Mouse (Mus musculus) kidney, postnatal 0 days (tissue): Measurements from ENCODE around the gene Zfhx3. TPM values are rescaled to one million over a fixed set of nuclear protein-coding genes. Genes with fewer than 3 reads are reported as not detected.

ENCODE experiments used
- ATAC-seq: fragments of 200-750 bp; cut with Nextera tagmentation; replicated peaks from 2 replicates; pipeline ENCODE4 v1.8.0; 2017; ENCODE audit warnings: low read depth, moderate number of reproducible peaks, moderate TSS enrichment, moderate library complexity; ENCODE audit not compliant: low FRiP score
- DNase-seq: peaks from one replicate; pipeline ENCODE4 v3.0.0-alpha.2; 2016; ENCODE audit warnings: low spot score
- H3K27ac ChIP-seq: fragments of 300-500 bp; sonication (generic); 2 replicates; pipeline ENCODE4 v1.5.1; 2014; ENCODE audit warnings: mild to moderate bottlenecking
- H3K27me3 ChIP-seq: fragments of 300-500 bp; sonication (generic); 2 replicates; pipeline ENCODE4 v1.6.1; 2014; ENCODE audit warnings: low read length, mixed read lengths; ENCODE audit not compliant: insufficient read depth
- H3K36me3 ChIP-seq: fragments of 300-500 bp; sonication (generic); 2 replicates; pipeline ENCODE4 v1.6.1; 2014; ENCODE audit warnings: low read length, mixed read lengths; ENCODE audit not compliant: insufficient read depth
- H3K4me1 ChIP-seq: fragments of 300-500 bp; sonication (generic); replicated peaks from 2 replicates; pipeline ENCODE4 v1.6.1; 2014; ENCODE audit warnings: antibody characterized with exemption, low read length, mixed read lengths; ENCODE audit not compliant: insufficient read depth
- H3K4me2 ChIP-seq: fragments of 300-500 bp; sonication (generic); 2 replicates; pipeline ENCODE4 v1.6.1; 2014; ENCODE audit warnings: mild to moderate bottlenecking, low read length, moderate library complexity, mixed read lengths
- H3K4me3 ChIP-seq: fragments of 300-500 bp; sonication (generic); replicated peaks from 2 replicates; pipeline ENCODE4 v1.5.1; 2014; ENCODE audit warnings: low read depth, low read length
- H3K9ac ChIP-seq: fragments of 300-500 bp; sonication (generic); 2 replicates; pipeline ENCODE4 v1.6.1; 2014; ENCODE audit warnings: low read depth, low read length
- H3K9me3 ChIP-seq: fragments of 300-500 bp; sonication (generic); replicated peaks from 2 replicates; pipeline ENCODE4 v1.6.1; 2016; ENCODE audit warnings: low read length, inconsistent platforms, mixed read lengths
- CTCF ChIP-seq: IDR thresholded peaks from 2 replicates; pipeline ENCODE4 v1.5.1; 2016; ENCODE audit warnings: antibody characterized with exemption, low read depth, mild to moderate bottlenecking, moderate library complexity
- WGBS: fragments of 180-500 bp; shearing (Covaris S2); extraction: QIAGEN DNeasy Blood & Tissue Kit; methylation state at CpG from one replicate; pipeline ENCODE4 v1.1.7; 2014; 5-methylcytosine and 5-hydroxymethylcytosine counted together
- polyA plus RNA-seq: library from polyadenylated mRNA; unstranded; fragments of >200 nt; fragmentation: Nextera tagmentation; extraction: Ambion mirVana; gene quantifications from 2 replicates; pipeline ENCODE4 v1.2.1, GENCODE M21; 2015

The Zfhx3 gene
- polyA plus RNA-seq, 1 experiment from 2014 or later = 5.0 TPM

GRCm38 (mm10) chr8:108912998-108913397 lies 970.6 kb downstream of the Zfhx3 start:
- peaks cover 4% of the 10 kb centered on the region; the same call in 1 of the 2 replicates for H3K4me1 ChIP-seq
- no peak for TF ChIP-seq CTCF
- DNase-seq (no peak), ATAC-seq (no peak)
- no peak overlapping the region for H3K9ac ChIP-seq
- H3K9me3 ChIP-seq = no peaks in the 10 kb centered on the region
- no peaks in the 10 kb centered on the region for H3K27me3 ChIP-seq
- 93% methylated on average over 7 of the region's 7 CpGs for WGBS
- no peak overlapping the region for H3K27ac ChIP-seq
- no peak overlapping the region for H3K4me3 ChIP-seq
- H3K4me2 ChIP-seq = no peak overlapping the region
- H3K36me3 ChIP-seq = no peaks in the 10 kb centered on the region

GRCm38 (mm10) chr8:108915425-108915824 lies 973.0 kb downstream of the Zfhx3 start:
- Histone ChIP-seq H3K9ac (no peak overlapping the region), H3K9me3 (no peaks in the 10 kb centered on the region), H3K27me3 (no peaks in the 10 kb centered on the region), H3K27ac (peak overlapping the region; percentile 62), H3K4me1 (peaks cover 4% of the 10 kb centered on the region; the same call in 1 of the 2 replicates), H3K36me3 (no peaks in the 10 kb centered on the region), H3K4me3 (no peak overlapping the region), H3K4me2 (no peak overlapping the region)
- WGBS = 25% methylated on average over 6 of the region's 6 CpGs
- DNase-seq (peak; percentile 82), ATAC-seq (no peak)
- TF ChIP-seq CTCF = no peak

DNA sequence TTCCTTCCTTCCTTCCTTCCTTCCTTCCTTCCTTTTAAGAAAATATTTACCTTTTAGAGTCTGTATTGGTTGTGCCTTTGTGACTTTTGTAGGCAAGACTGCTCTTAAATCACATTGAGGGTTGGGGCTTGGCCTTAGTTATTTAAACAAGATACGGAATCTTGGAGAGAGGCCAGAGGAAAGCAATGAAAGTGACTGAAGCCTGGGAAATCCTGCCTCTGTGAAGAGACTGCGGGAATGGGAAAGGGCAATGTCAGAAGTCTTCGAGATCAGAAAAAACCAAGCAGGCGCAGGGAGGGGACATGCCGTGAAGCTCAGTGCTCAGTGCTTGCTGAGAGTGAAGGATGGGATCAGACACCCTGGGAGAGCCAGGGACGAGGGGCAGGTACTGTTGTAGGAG lies 973.4 kb downstream of the Zfhx3 start:
- Histone ChIP-seq H3K9me3 (no peaks in the 10 kb centered on the region), H3K4me3 (no peak overlapping the region), H3K4me1 (peaks cover 4% of the 10 kb centered on the region; the same call in 1 of the 2 replicates), H3K9ac (no peak overlapping the region), H3K27ac (peak overlapping the region; percentile 62; the same call in 1 of the 2 replicates), H3K27me3 (no peaks in the 10 kb centered on the region), H3K36me3 (no peaks in the 10 kb centered on the region), H3K4me2 (no peak overlapping the region)
- DNase-seq (peak; percentile 93), ATAC-seq (no peak; the same call in 1 of the 2 replicates)
- TF ChIP-seq CTCF = no peak
- 21% methylated on average over 6 of the region's 6 CpGs for WGBS

- Histone ChIP-seq H3K4me2 (no peak overlapping the region), H3K9me3 (no peaks in the 10 kb centered on the region), H3K4me1 (peaks cover 4% of the 10 kb centered on the region; the same call in 1 of the 2 replicates), H3K36me3 (no peaks in the 10 kb centered on the region), H3K27ac (no peak overlapping the region), H3K9ac (no peak overlapping the region), H3K27me3 (no peaks in the 10 kb centered on the region), H3K4me3 (no peak overlapping the region)
- no peak for DNase-seq
- ATAC-seq = no peak
- TF ChIP-seq CTCF = no peak
- 95% methylated on average over 7 of the region's 7 CpGs for WGBS
Observed at GRCm38 (mm10) chr8:108920151-108920550, 977.7 kb downstream of the Zfhx3 start.

- Histone ChIP-seq H3K36me3 (no peaks in the 10 kb centered on the region), H3K4me3 (no peak overlapping the region), H3K27ac (no peak overlapping the region), H3K27me3 (no peaks in the 10 kb centered on the region), H3K4me2 (no peak overlapping the region), H3K4me1 (no peaks in the 10 kb centered on the region), H3K9me3 (no peaks in the 10 kb centered on the region), H3K9ac (no peak overlapping the region)
- 86% methylated on average over 6 of the region's 6 CpGs for WGBS
- 0 out of 2 replicates have a peak, but pooled peaks have one; percentile 5 for TF ChIP-seq CTCF
- DNase-seq (no peak), ATAC-seq (no peak)
Observed at GRCm38 (mm10) chr8:108923161-108923560, 980.7 kb downstream of the Zfhx3 start.

GRCm38 (mm10) chr8:108924526-108924925 lies 982.1 kb downstream of the Zfhx3 start:
- Histone ChIP-seq H3K9me3 (no peaks in the 10 kb centered on the region), H3K4me2 (no peak overlapping the region), H3K27ac (no peak overlapping the region), H3K4me1 (no peaks in the 10 kb centered on the region), H3K9ac (no peak overlapping the region), H3K4me3 (no peak overlapping the region), H3K27me3 (no peaks in the 10 kb centered on the region), H3K36me3 (no peaks in the 10 kb centered on the region)
- no peak for DNase-seq
- no peak for ATAC-seq
- TF ChIP-seq CTCF = no peak
- 75% methylated on average over 9 of the region's 9 CpGs for WGBS

DNA sequence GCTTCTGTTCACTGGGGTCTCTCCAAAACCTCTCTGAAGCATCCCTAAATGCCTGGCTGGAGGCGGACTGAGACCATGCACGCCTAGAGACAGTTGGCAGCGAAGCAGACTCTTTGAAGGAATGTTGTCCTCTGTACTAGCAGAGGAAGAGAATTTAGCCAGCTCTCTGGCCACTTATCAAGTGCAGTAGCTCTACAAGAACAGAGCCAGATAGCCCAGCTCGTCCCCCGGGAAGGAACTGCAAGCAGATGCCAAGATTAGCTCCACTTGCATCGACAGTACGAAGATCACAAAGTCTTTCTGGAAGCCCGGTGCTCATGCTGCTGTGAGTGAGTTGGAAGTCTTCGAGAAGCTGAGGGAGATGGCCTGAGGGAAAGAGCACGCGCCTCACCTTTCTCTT lies 983.7 kb downstream of the Zfhx3 start:
- Histone ChIP-seq H3K4me3 (no peak overlapping the region), H3K9ac (no peak overlapping the region), H3K4me2 (no peak overlapping the region), H3K9me3 (no peaks in the 10 kb centered on the region), H3K36me3 (no peaks in the 10 kb centered on the region), H3K4me1 (0 out of 2 replicates have a peak, but pooled peaks cover 8% of the 10 kb centered on the region), H3K27me3 (no peaks in the 10 kb centered on the region), H3K27ac (no peak overlapping the region)
- no peak for TF ChIP-seq CTCF
- DNase-seq = peak; percentile 30
- 68% methylated on average over 11 of the region's 11 CpGs for WGBS
- no peak for ATAC-seq
